Mouse (Mus musculus) liver, adult 2 months (tissue): ENCODE data around the gene Rps26.
"Not testable (repeated sequence)": the region's sequence is repeated elsewhere in the genome, so short reads cannot be mapped to it uniquely, and the experiment has no call there.

Experiments
- CTCF ChIP-seq: fragments of 200-500 bp; IDR thresholded peaks from 2 replicates; pipeline ENCODE4 v1.5.1; 2011; ENCODE audit warnings: low read depth, low read length, control low read depth
- POLR2A ChIP-seq: fragments of 200-500 bp; IDR thresholded peaks from 2 replicates; pipeline ENCODE4 v1.6.1; 2011; ENCODE audit warnings: low read length, control low read depth; ENCODE audit not compliant: insufficient read depth; ENCODE audit errors: extremely low read depth

DNA sequence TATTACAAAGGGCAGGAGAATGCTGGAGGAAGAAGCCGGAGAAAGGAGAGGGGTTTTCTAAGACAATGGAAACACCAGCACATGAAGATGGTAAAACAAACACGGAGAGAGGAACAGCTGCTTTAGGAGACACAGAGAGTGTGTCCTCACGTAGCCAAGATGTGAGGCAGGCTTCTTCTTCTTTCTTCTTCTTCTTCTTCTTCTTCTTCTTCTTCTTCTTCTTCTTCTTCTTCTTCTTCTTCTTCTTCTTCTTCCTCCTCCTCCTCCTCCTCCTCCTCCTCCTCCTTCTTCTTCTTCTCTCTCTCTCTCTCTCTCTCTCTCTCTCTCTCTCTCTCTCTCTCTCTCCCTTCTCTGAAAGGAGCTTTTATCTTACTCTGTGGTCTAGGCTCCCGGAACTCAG is 12.7 kb downstream of the Rps26 start:
- TF ChIP-seq CTCF, POLR2A: not testable (repeated sequence)
